Mouse (Mus musculus) kidney, adult 2 months (tissue): Measurements from ENCODE around the gene Bcl11b. TPM values are rescaled to one million over a fixed set of nuclear protein-coding genes. Genes with fewer than 3 reads are reported as not detected.

Experiments
- DNase-seq: peaks from one replicate; pipeline ENCODE4 v3.0.0; 2021
- H3K27ac ChIP-seq: fragments of 200-500 bp; 2 replicates; pipeline ENCODE4 v1.5.1; 2012; ENCODE audit warnings: low read depth, low read length, control low read depth, inconsistent platforms; ENCODE audit not compliant: insufficient read depth
- H3K27me3 ChIP-seq: fragments of 200-500 bp; replicated peaks from 2 replicates; pipeline ENCODE4 v1.6.1; 2012; ENCODE audit warnings: mild to moderate bottlenecking, moderate library complexity, low read length, inconsistent platforms; ENCODE audit not compliant: control insufficient read depth, insufficient read depth
- H3K36me3 ChIP-seq: fragments of 200-500 bp; 2 replicates; pipeline ENCODE4 v1.6.1; 2012; ENCODE audit warnings: mild to moderate bottlenecking, moderate library complexity, low read length, inconsistent platforms; ENCODE audit not compliant: control insufficient read depth, insufficient read depth
- H3K4me1 ChIP-seq: fragments of 200-500 bp; 2 replicates; pipeline ENCODE4 v1.6.1; 2011; ENCODE audit warnings: low read length; ENCODE audit not compliant: control insufficient read depth, insufficient read depth
- H3K4me3 ChIP-seq: fragments of 200-500 bp; 2 replicates; pipeline ENCODE4 v1.5.1; 2011; ENCODE audit warnings: mild to moderate bottlenecking, low read depth, low read length, control low read depth; ENCODE audit not compliant: insufficient read depth
- CTCF ChIP-seq: fragments of 200-500 bp; conservative IDR thresholded peaks from 2 replicates; pipeline ENCODE4 v1.5.1; 2011; ENCODE audit warnings: low read depth, mild to moderate bottlenecking, control low read depth, low read length, moderate library complexity, mixed read lengths; ENCODE audit not compliant: insufficient read depth, insufficient read length
- POLR2A ChIP-seq: fragments of 200-500 bp; IDR thresholded peaks from one replicate; pipeline ENCODE4 v1.6.1; 2011; ENCODE audit warnings: low read depth, low read length, control low read depth
- WGBS: fragments of 180-500 bp; shearing (Covaris S2); methylation state at CpG from one replicate; pipeline ENCODE4 v1.1.7; 2018; 5-methylcytosine and 5-hydroxymethylcytosine counted together
- polyA plus RNA-seq: library from polyadenylated mRNA; depleted of rRNA; stranded (reverse); fragments of >200 nt; gene quantifications from 2 replicates; pipeline ENCODE4 v1.2.3, GENCODE M21; 2012

Gene Bcl11b
- polyA plus RNA-seq, 1 experiment: 4.9 TPM

DNA sequence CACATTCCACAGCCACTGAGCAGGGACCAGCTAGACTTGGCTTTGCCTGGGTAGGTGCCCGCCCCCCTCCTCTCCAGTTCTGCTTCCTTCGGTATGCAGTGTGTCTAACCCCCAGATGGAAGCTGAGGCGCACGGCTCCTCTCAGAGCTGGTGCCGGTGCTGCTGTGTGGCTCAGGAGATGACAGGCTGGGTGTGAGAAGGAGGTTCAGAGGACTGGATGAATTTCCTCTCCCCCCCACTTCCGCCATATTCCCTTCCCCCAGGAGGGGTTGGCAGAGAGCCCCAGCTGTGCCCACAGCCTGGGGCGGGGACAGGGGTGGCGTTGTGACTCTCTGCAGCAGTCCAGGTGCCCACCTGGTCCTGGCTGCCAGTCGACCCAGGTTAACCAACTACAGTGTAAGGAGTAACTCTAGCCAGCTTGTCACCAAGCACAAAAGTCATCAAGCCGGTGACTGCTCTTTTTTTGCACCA, 75.4 kb downstream of the Bcl11b start:
- H3K4me1 ChIP-seq: no peaks in the 10 kb centered on the region
- 48% methylated on average over 10 of the region's 10 CpGs for WGBS
- DNase-seq: peak; percentile 21
- no peaks in the 10 kb centered on the region for H3K27me3 ChIP-seq
- no peak overlapping the region for H3K4me3 ChIP-seq
- no peaks in the 10 kb centered on the region for H3K36me3 ChIP-seq
- TF ChIP-seq CTCF (no peak), POLR2A (no peak)
- no peak overlapping the region for H3K27ac ChIP-seq

DNA sequence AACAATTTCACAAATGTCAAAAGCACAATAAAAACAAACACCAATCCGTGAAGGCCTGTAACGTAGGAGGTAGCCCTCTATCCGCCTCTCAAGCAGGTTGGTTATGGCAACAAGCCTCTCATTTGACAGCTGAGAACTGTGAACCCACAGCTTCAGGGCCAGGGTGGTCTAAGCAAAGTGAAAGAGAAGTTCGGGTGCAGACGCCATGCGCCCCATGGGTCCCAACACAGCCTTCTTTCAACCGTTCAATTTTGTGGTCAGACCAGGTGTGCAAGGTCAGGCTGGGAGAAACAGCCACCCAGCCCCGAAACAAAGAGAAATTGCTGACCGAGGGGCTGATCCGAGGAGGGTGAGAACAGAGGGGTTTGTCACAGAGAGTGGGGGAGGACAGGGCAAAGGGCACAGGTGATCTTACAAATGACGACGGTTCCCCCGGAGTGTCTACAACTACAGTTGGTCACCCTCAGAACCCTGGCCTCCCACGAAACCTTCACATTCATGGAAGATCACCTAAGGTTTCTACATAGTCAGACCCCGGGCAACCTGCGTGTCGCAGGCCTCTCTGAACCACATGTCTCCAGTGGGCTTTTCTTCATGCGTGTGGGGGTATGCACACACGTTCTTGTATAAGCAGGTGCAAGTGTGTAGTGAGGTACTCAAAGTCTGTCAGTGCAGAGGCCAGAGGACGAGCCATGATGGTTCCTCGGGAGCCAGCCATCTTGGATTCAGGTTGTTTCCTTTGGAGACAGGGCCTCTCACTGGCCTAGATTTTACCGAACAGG, 77.1 kb downstream of the Bcl11b start:
- Histone ChIP-seq H3K27ac (no peak overlapping the region), H3K4me1 (no peaks in the 10 kb centered on the region), H3K4me3 (no peak overlapping the region), H3K36me3 (no peaks in the 10 kb centered on the region), H3K27me3 (no peaks in the 10 kb centered on the region)
- WGBS: 90% methylated on average over 22 of the region's 22 CpGs
- DNase-seq: no peak
- no peak for TF ChIP-seq CTCF

GRCm38 (mm10) chr12:107924696-107925095, 78.7 kb downstream of the Bcl11b start:
- no peak for DNase-seq
- no peaks in the 10 kb centered on the region for H3K27me3 ChIP-seq
- TF ChIP-seq CTCF: no peak
- TF ChIP-seq POLR2A: no peak
- H3K4me1 ChIP-seq: no peaks in the 10 kb centered on the region
- H3K4me3 ChIP-seq: no peak overlapping the region
- H3K27ac ChIP-seq: no peak overlapping the region
- WGBS: 90% methylated on average over 4 of the region's 4 CpGs
- no peaks in the 10 kb centered on the region for H3K36me3 ChIP-seq

DNA sequence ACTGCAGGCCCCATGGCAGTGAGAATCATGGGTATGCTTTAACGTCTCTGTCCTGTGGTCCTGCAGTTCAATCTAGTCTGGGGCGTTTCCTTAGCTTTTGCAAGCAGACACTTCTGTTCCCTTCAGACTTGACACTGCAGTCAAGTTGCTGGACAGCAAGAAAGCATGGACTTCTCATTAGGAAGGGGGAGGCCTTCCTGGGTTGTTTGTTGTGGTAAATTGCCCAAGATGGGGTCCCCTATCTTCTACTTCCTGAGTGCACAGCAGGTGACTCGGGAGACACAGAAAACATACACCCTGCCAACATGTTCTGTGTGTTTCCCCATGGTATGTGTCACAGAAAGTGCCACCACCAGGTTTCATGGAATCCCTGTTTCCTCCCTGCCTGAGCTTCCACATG, 79.4 kb downstream of the Bcl11b start:
- H3K4me3 ChIP-seq: no peak overlapping the region
- no peak overlapping the region for H3K27ac ChIP-seq
- no peak for DNase-seq
- 79% methylated on average over 3 of the region's 3 CpGs for WGBS
- H3K36me3 ChIP-seq: no peaks in the 10 kb centered on the region
- H3K4me1 ChIP-seq: no peaks in the 10 kb centered on the region
- no peaks in the 10 kb centered on the region for H3K27me3 ChIP-seq
- no peak for TF ChIP-seq POLR2A
- TF ChIP-seq CTCF: no peak

DNA sequence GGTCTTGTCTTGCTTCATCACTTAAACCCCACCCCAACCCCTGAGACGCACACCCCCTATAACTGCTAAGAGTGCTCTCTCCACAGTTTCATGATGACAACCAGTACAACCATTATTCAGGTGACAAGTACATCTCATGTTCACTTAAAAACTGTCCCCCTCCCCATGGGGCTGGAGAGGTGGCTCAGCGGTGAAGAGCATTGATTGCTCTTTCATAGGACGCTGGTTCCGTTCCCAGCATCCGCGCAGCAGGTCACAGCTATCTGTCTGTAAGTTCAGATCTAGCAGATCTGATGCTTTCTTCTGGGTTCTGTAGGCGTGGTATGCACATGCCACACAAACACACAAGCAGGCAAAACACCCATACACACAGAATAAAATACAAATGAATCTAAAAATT, 81.2 kb downstream of the Bcl11b start:
- TF ChIP-seq CTCF (no peak), POLR2A (no peak)
- no peaks in the 10 kb centered on the region for H3K4me1 ChIP-seq
- H3K27ac ChIP-seq: no peak overlapping the region
- H3K4me3 ChIP-seq: no peak overlapping the region
- 97% methylated on average over 7 of the region's 7 CpGs for WGBS
- H3K36me3 ChIP-seq: no peaks in the 10 kb centered on the region
- DNase-seq: no peak
- no peaks in the 10 kb centered on the region for H3K27me3 ChIP-seq

GRCm38 (mm10) chr12:107921566-107921965, 81.8 kb downstream of the Bcl11b start:
- no peaks in the 10 kb centered on the region for H3K4me1 ChIP-seq
- DNase-seq: no peak
- TF ChIP-seq POLR2A (no peak), CTCF (no peak)
- no peaks in the 10 kb centered on the region for H3K27me3 ChIP-seq
- WGBS: 79% methylated on average over 7 of the region's 7 CpGs
- H3K4me3 ChIP-seq: no peak overlapping the region
- H3K36me3 ChIP-seq: no peaks in the 10 kb centered on the region
- H3K27ac ChIP-seq: no peak overlapping the region

GRCm38 (mm10) chr12:107921154-107921553, 82.2 kb downstream of the Bcl11b start:
- Histone ChIP-seq H3K27me3 (no peaks in the 10 kb centered on the region), H3K4me1 (no peaks in the 10 kb centered on the region), H3K4me3 (no peak overlapping the region), H3K27ac (no peak overlapping the region), H3K36me3 (no peaks in the 10 kb centered on the region)
- WGBS: 78% methylated on average over 6 of the region's 6 CpGs
- no peak for TF ChIP-seq CTCF
- DNase-seq: no peak
